Mouse (Mus musculus): ENCODE results near the gene Pgm1.

Gene Pgm1

GRCm38 (mm10) chr4:100012361-100013035 is 83.3 kb downstream of the Pgm1 start:
- no peak for DNase-seq (ENCODE audit: low read depth, low spot score)
- H3K36me3 ChIP-seq (ENCODE audit: control insufficient read depth, insufficient read depth, low read length, poor library complexity, severe bottlenecking) = no peaks in the 10 kb centered on the region
- H3K27me3 ChIP-seq (ENCODE audit: control insufficient read depth, insufficient read depth, low read length, poor library complexity, severe bottlenecking) = no peaks in the 10 kb centered on the region

- H3K36me3 ChIP-seq (ENCODE audit: control insufficient read depth, insufficient read depth, low read length, poor library complexity, severe bottlenecking) = no peaks in the 10 kb centered on the region
- DNase-seq (ENCODE audit: low read depth, low spot score) = no peak
- no peaks in the 10 kb centered on the region for H3K27me3 ChIP-seq (ENCODE audit: control insufficient read depth, insufficient read depth, low read length, poor library complexity, severe bottlenecking)
Observed at GRCm38 (mm10) chr4:100027773-100028172, 98.6 kb downstream of the Pgm1 start.

GRCm38 (mm10) chr4:100028641-100029040 is 99.4 kb downstream of the Pgm1 start:
- Histone ChIP-seq H3K27me3 (ENCODE audit: control insufficient read depth, insufficient read depth, low read length, poor library complexity, severe bottlenecking) (no peaks in the 10 kb centered on the region), H3K36me3 (ENCODE audit: control insufficient read depth, insufficient read depth, low read length, poor library complexity, severe bottlenecking) (no peaks in the 10 kb centered on the region)
- peak; percentile 34 for DNase-seq (ENCODE audit: low read depth, low spot score)

GRCm38 (mm10) chr4:100031270-100031669 is 102.1 kb downstream of the Pgm1 start:
- DNase-seq (ENCODE audit: low read depth, low spot score) = no peak
- no peaks in the 10 kb centered on the region for H3K36me3 ChIP-seq (ENCODE audit: control insufficient read depth, insufficient read depth, low read length, poor library complexity, severe bottlenecking)
- no peaks in the 10 kb centered on the region for H3K27me3 ChIP-seq (ENCODE audit: control insufficient read depth, insufficient read depth, low read length, poor library complexity, severe bottlenecking)

GRCm38 (mm10) chr4:100032608-100033007 is 103.4 kb downstream of the Pgm1 start:
- DNase-seq (ENCODE audit: low read depth, low spot score) = no peak
- no peaks in the 10 kb centered on the region for H3K36me3 ChIP-seq (ENCODE audit: control insufficient read depth, insufficient read depth, low read length, poor library complexity, severe bottlenecking)
- no peaks in the 10 kb centered on the region for H3K27me3 ChIP-seq (ENCODE audit: control insufficient read depth, insufficient read depth, low read length, poor library complexity, severe bottlenecking)

GRCm38 (mm10) chr4:100033944-100034343 is 104.7 kb downstream of the Pgm1 start:
- no peaks in the 10 kb centered on the region for H3K36me3 ChIP-seq (ENCODE audit: control insufficient read depth, insufficient read depth, low read length, poor library complexity, severe bottlenecking)
- H3K27me3 ChIP-seq (ENCODE audit: control insufficient read depth, insufficient read depth, low read length, poor library complexity, severe bottlenecking) = no peaks in the 10 kb centered on the region
- DNase-seq (ENCODE audit: low read depth, low spot score) = no peak

- Histone ChIP-seq H3K36me3 (ENCODE audit: control insufficient read depth, insufficient read depth, low read length, poor library complexity, severe bottlenecking) (no peaks in the 10 kb centered on the region), H3K27me3 (ENCODE audit: control insufficient read depth, insufficient read depth, low read length, poor library complexity, severe bottlenecking) (no peaks in the 10 kb centered on the region)
Observed at GRCm38 (mm10) chr4:100034971-100035370, 105.8 kb downstream of the Pgm1 start.

GRCm38 (mm10) chr4:100035919-100036554 is 106.8 kb downstream of the Pgm1 start:
- no peak for DNase-seq (ENCODE audit: low read depth, low spot score)
- no peaks in the 10 kb centered on the region for H3K27me3 ChIP-seq (ENCODE audit: control insufficient read depth, insufficient read depth, low read length, poor library complexity, severe bottlenecking)
- H3K36me3 ChIP-seq (ENCODE audit: control insufficient read depth, insufficient read depth, low read length, poor library complexity, severe bottlenecking) = no peaks in the 10 kb centered on the region

More at GRCm38 (mm10) chr4:100034971-100035370, 105.8 kb downstream of the Pgm1 start:
- DNase-seq (ENCODE audit: low read depth, low spot score) = no peak
